Mouse (Mus musculus) neural tube, embryonic 14.5 days (tissue): Measurements from ENCODE around the gene Trpm8. TPM values are rescaled to one million over a fixed set of nuclear protein-coding genes. Genes with fewer than 3 reads are reported as not detected.

Experiments
- ATAC-seq: fragments of 200-750 bp; cut with Nextera tagmentation; 2 replicates; pipeline ENCODE4 v1.8.0; 2017; ENCODE audit warnings: low read depth, mild to moderate bottlenecking, moderate TSS enrichment, moderate library complexity
- H3K27ac ChIP-seq: fragments of 300-500 bp; sonication (generic); 2 replicates; pipeline ENCODE4 v1.5.1; 2014; ENCODE audit warnings: low read depth, mild to moderate bottlenecking, control low read depth, low read length, moderate library complexity, mixed read lengths
- H3K27me3 ChIP-seq: fragments of 300-500 bp; sonication (generic); 2 replicates; pipeline ENCODE4 v1.6.1; 2014; ENCODE audit warnings: low read length; ENCODE audit not compliant: control insufficient read depth, insufficient read depth
- H3K36me3 ChIP-seq: fragments of 300-500 bp; sonication (generic); 2 replicates; pipeline ENCODE4 v1.6.1; 2014; ENCODE audit warnings: low read length, mixed read lengths; ENCODE audit not compliant: control insufficient read depth, insufficient read depth
- H3K4me1 ChIP-seq: fragments of 300-500 bp; sonication (generic); 2 replicates; pipeline ENCODE4 v1.6.1; 2014; ENCODE audit warnings: low read length; ENCODE audit not compliant: control insufficient read depth, insufficient read depth
- H3K4me2 ChIP-seq: fragments of 300-500 bp; sonication (generic); 2 replicates; pipeline ENCODE4 v1.6.1; 2014; ENCODE audit warnings: mild to moderate bottlenecking, low read depth, low read length, control low read depth
- H3K4me3 ChIP-seq: fragments of 300-500 bp; sonication (generic); 2 replicates; pipeline ENCODE4 v1.5.1; 2014; ENCODE audit warnings: low read depth, low read length, control low read depth, mixed read lengths
- H3K9ac ChIP-seq: fragments of 300-500 bp; sonication (generic); replicated peaks from 2 replicates; pipeline ENCODE4 v1.6.1; 2014; ENCODE audit warnings: low read depth, mild to moderate bottlenecking, control low read depth, low read length, mixed read lengths
- H3K9me3 ChIP-seq: fragments of 300-500 bp; sonication (generic); 2 replicates; pipeline ENCODE4 v1.6.1; 2016; ENCODE audit warnings: low read length; ENCODE audit not compliant: control insufficient read depth
- WGBS: fragments of 180-500 bp; shearing (Covaris S2); extraction: QIAGEN DNeasy Blood & Tissue Kit; methylation state at CpG from one replicate; pipeline ENCODE4 v1.1.7; 2014; 5-methylcytosine and 5-hydroxymethylcytosine counted together
- polyA plus RNA-seq: library from polyadenylated mRNA; unstranded; fragments of >200 nt; fragmentation: Nextera tagmentation; extraction: Ambion mirVana; gene quantifications from 2 replicates; pipeline ENCODE4 v1.2.1, GENCODE M21; 2014

Trpm8 gene
- polyA plus RNA-seq, 1 experiment from 2014 or later: 0.07 TPM

GRCm38 (mm10) chr1:88357458-88358090 lies 80.1 kb downstream of the Trpm8 start:
- H3K4me2 ChIP-seq: no peak overlapping the region
- ATAC-seq: peak; percentile 89
- H3K9me3 ChIP-seq: no peaks in the 10 kb centered on the region
- H3K27ac ChIP-seq: no peak overlapping the region
- H3K36me3 ChIP-seq: no peaks in the 10 kb centered on the region
- H3K9ac ChIP-seq: no peak overlapping the region
- H3K4me1 ChIP-seq: no peaks in the 10 kb centered on the region
- H3K27me3 ChIP-seq: no peaks in the 10 kb centered on the region
- no peak overlapping the region for H3K4me3 ChIP-seq
- 57% methylated on average over 6 of the region's 6 CpGs for WGBS

- H3K27me3 ChIP-seq: no peaks in the 10 kb centered on the region
- H3K27ac ChIP-seq: no peak overlapping the region
- no peak overlapping the region for H3K9ac ChIP-seq
- no peak overlapping the region for H3K4me2 ChIP-seq
- H3K4me1 ChIP-seq: no peaks in the 10 kb centered on the region
- no peaks in the 10 kb centered on the region for H3K36me3 ChIP-seq
- no peak overlapping the region for H3K4me3 ChIP-seq
- H3K9me3 ChIP-seq: no peaks in the 10 kb centered on the region
- ATAC-seq: no peak
- WGBS: 80% methylated on average over 7 of the region's 7 CpGs
Measured at GRCm38 (mm10) chr1:88358102-88358654, 80.7 kb downstream of the Trpm8 start.

- 53% methylated on average over 4 of the region's 4 CpGs for WGBS
- no peaks in the 10 kb centered on the region for H3K4me1 ChIP-seq
- no peak overlapping the region for H3K4me3 ChIP-seq
- H3K27me3 ChIP-seq: no peaks in the 10 kb centered on the region
- H3K36me3 ChIP-seq: no peaks in the 10 kb centered on the region
- no peaks in the 10 kb centered on the region for H3K9me3 ChIP-seq
- no peak overlapping the region for H3K4me2 ChIP-seq
- ATAC-seq: no peak
- no peak overlapping the region for H3K9ac ChIP-seq
- no peak overlapping the region for H3K27ac ChIP-seq
Measured at GRCm38 (mm10) chr1:88361085-88361484, 83.6 kb downstream of the Trpm8 start.

- Histone ChIP-seq H3K9me3 (no peaks in the 10 kb centered on the region), H3K27ac (no peak overlapping the region), H3K4me3 (no peak overlapping the region), H3K4me1 (no peaks in the 10 kb centered on the region), H3K27me3 (no peaks in the 10 kb centered on the region), H3K36me3 (no peaks in the 10 kb centered on the region), H3K4me2 (no peak overlapping the region), H3K9ac (no peak overlapping the region)
- WGBS: 84% methylated on average over 11 of the region's 11 CpGs
- no peak for ATAC-seq
Measured at GRCm38 (mm10) chr1:88366881-88367644, 89.6 kb downstream of the Trpm8 start.

GRCm38 (mm10) chr1:88378446-88378845 lies 101.0 kb downstream of the Trpm8 start:
- Histone ChIP-seq H3K4me1 (no peaks in the 10 kb centered on the region), H3K4me2 (no peak overlapping the region), H3K9ac (no peak overlapping the region), H3K9me3 (no peaks in the 10 kb centered on the region), H3K27me3 (no peaks in the 10 kb centered on the region), H3K4me3 (no peak overlapping the region), H3K36me3 (no peaks in the 10 kb centered on the region), H3K27ac (no peak overlapping the region)
- ATAC-seq: no peak
- WGBS: 94% methylated on average over 1 of the region's 1 CpGs

GRCm38 (mm10) chr1:88391632-88392031 lies 114.2 kb downstream of the Trpm8 start:
- WGBS: 69% methylated on average over 4 of the region's 4 CpGs
- Histone ChIP-seq H3K36me3 (no peaks in the 10 kb centered on the region), H3K27ac (no peak overlapping the region), H3K9ac (no peak overlapping the region), H3K9me3 (no peaks in the 10 kb centered on the region), H3K4me3 (no peak overlapping the region), H3K27me3 (no peaks in the 10 kb centered on the region), H3K4me2 (no peak overlapping the region), H3K4me1 (no peaks in the 10 kb centered on the region)
- no peak for ATAC-seq

GRCm38 (mm10) chr1:88393321-88393720 lies 115.9 kb downstream of the Trpm8 start:
- H3K9me3 ChIP-seq: no peaks in the 10 kb centered on the region
- no peaks in the 10 kb centered on the region for H3K27me3 ChIP-seq
- ATAC-seq: no peak
- H3K4me3 ChIP-seq: no peak overlapping the region
- 89% methylated on average over 5 of the region's 5 CpGs for WGBS
- H3K4me1 ChIP-seq: no peaks in the 10 kb centered on the region
- H3K27ac ChIP-seq: no peak overlapping the region
- no peak overlapping the region for H3K9ac ChIP-seq
- H3K4me2 ChIP-seq: no peak overlapping the region
- H3K36me3 ChIP-seq: no peaks in the 10 kb centered on the region

- Histone ChIP-seq H3K4me2 (no peak overlapping the region), H3K36me3 (no peaks in the 10 kb centered on the region), H3K27me3 (no peaks in the 10 kb centered on the region), H3K27ac (no peak overlapping the region), H3K9ac (no peak overlapping the region), H3K9me3 (no peaks in the 10 kb centered on the region), H3K4me1 (peaks cover 8% of the 10 kb centered on the region; the same call in 1 of the 2 replicates), H3K4me3 (no peak overlapping the region)
- 84% methylated on average over 3 of the region's 3 CpGs for WGBS
- ATAC-seq: no peak
Measured at GRCm38 (mm10) chr1:88403378-88403777, 125.9 kb downstream of the Trpm8 start.
